Mouse (Mus musculus): ENCODE results near the gene Atxn1.

Atxn1 gene

DNA sequence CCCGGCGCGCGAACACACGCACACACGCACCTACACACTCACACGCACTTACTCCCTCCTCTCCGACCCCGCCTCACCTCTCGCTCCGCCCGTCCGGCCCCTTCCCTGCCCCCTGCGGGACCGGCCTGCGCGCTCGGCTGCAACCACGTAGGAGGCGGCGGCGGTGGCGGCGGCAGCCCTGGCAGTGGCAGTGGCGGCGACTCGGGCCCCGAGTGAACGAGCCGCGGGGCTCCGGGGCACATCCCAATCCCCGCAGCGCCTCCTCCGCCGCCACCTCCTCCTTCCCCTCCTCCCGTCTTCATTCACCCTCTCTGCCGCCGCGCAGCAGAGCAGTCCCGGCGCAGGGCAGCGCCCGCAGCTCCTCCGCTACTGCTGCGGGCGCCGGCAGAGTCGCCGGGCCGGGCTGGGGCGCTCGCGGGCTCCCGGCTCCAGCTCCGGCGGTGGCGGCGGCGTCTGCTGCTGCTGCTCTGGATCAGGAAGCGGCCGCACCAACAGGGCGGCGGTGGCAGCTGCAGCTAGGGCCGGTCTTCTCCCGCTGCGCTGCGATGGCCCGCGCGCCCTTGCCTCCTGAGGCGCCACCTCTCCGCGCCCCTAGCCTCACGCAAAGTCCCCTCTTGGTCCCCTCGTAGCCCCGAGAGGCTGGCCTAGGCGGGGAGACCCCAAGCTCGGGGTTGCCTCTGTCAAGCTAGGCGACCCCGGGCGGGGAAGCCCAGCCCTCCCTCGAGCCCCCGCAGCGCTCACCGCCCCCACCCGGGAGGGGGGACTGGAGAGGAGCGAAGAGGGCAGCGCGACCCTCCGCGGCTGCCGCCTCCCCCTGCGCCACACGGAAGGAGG is 1.1 kb downstream of the Atxn1 start:
- peak; percentile 87 for DNase-seq (ENCODE audit: low spot score)

DNA sequence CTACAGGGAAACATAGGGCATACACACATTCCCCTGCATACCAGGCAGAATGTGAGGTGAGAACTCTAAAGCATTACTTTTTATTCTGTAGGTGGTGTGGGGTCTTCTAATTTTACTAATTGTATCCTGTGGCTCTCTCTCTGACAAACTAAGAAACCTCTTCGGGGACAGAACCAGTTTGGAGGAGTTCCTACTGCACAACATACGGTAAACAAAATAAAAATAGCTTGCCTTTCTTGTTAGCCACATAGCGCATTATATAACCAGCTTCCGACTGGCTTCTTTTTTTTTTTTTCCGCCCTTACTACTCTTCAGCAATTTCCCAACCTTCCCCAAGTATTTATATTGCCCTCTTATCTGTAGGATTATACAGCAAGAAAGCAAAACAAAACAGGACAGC is 2.0 kb downstream of the Atxn1 start:
- DNase-seq (ENCODE audit: low spot score), result no peak

DNA sequence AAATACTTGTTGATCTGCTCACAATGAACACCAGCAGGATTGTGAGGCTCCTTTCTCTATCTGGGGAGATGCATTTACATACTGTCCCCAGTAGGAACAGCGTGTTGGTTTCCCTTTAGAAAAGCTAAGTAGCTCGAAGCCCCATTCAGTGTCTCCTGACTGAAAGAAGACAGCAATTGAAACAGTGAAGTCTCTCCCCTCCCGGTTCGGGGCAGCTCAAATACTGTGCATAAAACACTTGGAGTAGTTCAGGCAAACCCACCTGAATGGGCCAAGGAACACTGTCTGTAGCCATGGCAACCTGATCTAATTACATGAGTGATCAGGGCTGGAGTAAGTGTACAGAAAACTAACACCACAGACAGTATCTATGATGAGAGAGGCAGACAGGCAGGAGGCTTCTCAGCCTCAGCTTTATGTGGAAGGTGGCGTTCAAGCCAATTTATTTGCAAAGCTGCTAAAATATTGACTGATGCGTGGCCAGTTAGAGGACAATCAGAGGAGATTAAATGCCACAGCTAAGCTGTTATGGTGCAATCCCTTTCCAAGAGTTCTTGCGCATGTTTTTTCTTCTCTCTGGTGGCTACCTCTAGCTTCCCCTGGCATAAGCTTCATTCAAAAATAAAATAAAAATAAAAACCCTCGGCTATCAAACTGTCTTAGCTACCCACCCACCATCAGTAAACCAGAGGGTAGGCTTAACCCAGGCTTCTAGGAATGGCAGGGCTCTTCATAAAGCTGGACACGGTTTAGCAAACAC is 2.8 kb downstream of the Atxn1 start:
- DNase-seq (ENCODE audit: low spot score), result no peak

GRCm38 (mm10) chr13:45960311-45960965 is 4.4 kb downstream of the Atxn1 start:
- DNase-seq (ENCODE audit: low spot score), result no peak

DNA sequence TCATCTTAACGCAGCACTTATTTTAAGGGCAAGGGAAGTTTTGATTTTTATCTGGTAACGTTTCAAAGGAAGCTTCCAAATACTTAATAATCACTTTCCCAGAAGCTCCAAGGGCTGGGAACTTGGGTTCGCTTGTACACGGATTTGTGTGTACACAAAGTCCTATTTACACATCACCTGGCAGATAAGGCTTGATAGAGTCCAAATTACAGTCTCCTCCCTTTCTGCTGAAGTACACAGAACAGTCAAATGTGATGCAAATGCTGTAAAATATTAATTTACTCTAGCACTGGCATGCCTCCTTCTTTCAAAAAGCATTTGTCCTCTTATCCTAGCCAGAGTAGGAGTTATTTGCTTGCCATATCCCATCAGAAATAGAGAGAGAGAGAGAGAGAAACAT is 6.5 kb downstream of the Atxn1 start:
- DNase-seq (ENCODE audit: low spot score), result no peak

DNA sequence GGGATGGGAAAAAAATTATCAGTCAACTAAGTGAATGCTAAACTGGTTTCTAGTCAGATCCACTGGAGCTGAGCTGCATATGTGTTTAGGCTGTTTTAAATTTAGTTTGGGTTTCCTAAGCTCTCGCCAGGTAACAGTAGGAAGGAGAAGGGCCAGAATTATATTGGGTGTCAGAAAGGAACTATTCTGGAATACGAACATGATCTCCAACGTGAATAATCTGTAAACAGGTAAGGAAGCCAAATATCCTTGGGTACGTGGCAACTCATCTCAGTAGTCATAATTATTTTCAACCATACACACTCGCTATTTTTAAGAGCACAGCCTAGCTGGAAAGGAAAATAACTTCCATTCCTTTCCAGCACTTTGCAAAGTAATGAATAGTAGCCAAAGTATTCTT is 7.2 kb downstream of the Atxn1 start:
- DNase-seq (ENCODE audit: low spot score), result no peak

GRCm38 (mm10) chr13:45956287-45956686 is 8.5 kb downstream of the Atxn1 start:
- DNase-seq (ENCODE audit: low spot score), result no peak

GRCm38 (mm10) chr13:45955370-45956055 is 9.3 kb downstream of the Atxn1 start:
- DNase-seq (ENCODE audit: low spot score), result no peak

DNA sequence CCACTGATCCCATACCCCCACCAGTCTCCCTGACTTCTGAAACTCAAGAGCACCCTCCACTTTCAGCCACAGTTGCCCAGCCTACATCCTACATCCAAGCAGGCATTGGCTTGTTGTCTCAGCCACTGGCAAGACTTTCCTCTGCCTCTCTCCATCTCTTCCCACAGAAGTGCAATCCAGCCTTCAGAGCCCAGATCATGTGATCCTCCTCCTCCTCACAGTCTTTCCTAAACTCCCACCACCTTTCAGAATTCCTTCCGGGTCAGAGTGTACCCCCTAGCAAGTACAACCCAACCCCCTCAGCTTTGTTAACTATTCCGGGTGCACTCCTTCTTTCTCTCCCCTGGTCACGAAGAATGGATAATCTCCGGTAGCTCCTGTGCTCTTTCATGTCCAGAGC is 11.7 kb downstream of the Atxn1 start:
- DNase-seq (ENCODE audit: low spot score), result no peak

DNA sequence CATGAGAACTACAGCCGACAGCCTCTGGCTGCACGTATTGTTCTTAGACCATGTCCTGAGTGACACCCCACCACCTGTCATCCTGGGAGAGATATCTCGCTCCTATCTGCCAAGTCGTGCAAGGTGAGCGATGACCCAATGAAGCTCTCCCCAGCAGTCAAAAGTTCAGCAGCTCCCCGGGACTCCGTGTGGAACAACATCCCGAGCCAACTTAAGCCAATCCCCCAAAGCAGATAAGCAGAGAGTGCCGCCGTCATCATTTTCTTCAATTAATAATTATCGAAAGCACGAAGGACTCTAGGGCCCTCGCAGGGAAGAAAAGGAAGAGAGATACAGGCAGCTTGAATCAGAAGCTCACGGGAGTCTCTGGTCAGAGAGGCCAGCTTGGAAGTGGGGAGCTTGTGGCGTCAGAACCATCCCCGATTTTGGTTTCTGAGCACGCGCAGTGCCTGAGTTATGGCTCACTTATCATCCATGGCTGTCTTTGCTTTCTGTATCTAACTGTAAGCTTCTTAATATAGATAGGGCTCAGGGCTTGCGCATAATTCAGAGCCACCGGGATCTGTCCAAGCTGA is 13.7 kb downstream of the Atxn1 start:
- DNase-seq (ENCODE audit: low spot score), result no peak

GRCm38 (mm10) chr13:45950355-45950861 is 14.4 kb downstream of the Atxn1 start:
- DNase-seq (ENCODE audit: low spot score), result no peak

DNA sequence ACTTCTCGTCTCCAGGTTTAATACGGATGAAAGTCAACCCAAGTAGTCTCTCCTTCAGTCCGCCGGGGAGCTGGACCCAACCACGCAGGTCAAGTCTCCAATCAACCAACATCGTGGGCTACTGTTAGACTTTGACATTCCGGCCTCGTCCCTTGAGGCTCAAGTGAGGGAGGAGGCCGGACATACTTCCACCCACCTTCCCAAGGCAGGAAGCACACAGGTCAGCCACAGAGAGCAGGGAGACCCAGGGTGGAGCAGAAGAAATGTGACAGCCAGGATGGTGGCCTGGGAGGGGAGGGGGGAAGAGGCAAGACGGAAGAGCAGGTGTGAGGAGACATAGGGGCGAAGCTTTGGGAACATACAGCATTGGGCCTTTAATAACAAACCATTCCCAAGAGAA is 18.7 kb downstream of the Atxn1 start:
- no peak for DNase-seq (ENCODE audit: low spot score)

DNA sequence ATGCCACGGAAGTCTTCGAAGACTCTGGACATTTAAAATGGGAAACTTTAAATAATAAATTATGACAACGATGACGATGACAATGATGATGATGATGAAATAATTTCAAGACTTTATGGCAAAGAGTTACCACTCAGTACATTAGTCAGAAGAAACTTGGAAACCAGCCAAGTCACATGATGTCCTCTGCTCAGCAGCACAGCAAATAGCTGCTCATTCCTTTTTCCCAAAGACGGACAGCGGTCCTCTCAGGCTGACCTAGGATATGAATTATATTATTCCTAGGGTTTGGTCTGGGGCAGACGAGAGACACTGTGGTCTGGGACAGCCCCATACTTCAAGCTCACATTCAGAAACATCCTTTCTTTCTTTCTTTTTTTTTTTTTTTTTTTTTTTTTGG is 22.5 kb downstream of the Atxn1 start:
- no peak for DNase-seq (ENCODE audit: low spot score)

DNA sequence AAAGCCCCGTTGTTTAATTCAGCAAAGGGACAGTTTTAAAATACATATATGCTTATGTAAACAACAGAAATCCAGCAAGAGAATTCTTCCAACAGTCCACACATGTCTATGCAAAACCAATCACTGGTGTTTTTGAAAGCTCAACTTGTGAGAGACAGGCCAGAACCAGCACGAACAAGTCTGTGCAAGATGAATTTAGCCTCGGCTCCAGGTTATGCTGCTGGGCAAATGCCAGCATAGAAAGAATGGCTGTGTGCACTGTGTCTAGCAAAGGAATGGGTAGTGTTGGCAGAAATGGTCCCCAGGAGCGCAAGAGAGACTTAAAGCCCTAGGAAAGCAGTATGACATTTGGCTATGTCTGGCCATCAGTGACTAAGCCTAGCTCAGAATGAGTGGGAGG is 24.1 kb downstream of the Atxn1 start:
- DNase-seq (ENCODE audit: low spot score), result no peak

DNA sequence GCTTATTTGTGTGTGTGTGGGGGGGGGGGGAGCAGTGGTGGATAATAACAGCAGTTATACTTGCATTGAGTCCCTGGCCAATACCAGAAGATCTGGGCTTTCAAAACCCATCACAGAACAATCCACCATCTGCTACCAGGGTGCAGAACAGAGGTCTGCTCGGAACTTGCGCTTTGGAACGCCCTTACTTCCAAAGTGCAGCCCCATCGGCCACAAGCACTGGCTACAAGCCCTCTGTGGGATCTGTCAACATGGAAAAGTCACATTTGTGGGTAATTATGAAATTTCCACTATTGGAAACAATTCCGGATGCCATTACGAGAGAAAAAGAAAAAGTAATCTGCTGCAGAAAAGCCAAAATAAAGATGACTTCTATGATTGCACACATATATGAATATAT is 25.2 kb downstream of the Atxn1 start:
- no peak for DNase-seq (ENCODE audit: low spot score)

GRCm38 (mm10) chr13:45938083-45938482 is 26.7 kb downstream of the Atxn1 start:
- no peak for DNase-seq (ENCODE audit: low spot score)

- DNase-seq (ENCODE audit: low spot score), result no peak
Observed at GRCm38 (mm10) chr13:45936765-45937164, 28.0 kb downstream of the Atxn1 start.

- DNase-seq (ENCODE audit: low spot score), result no peak
Observed at GRCm38 (mm10) chr13:45935798-45936197, 29.0 kb downstream of the Atxn1 start.

DNA sequence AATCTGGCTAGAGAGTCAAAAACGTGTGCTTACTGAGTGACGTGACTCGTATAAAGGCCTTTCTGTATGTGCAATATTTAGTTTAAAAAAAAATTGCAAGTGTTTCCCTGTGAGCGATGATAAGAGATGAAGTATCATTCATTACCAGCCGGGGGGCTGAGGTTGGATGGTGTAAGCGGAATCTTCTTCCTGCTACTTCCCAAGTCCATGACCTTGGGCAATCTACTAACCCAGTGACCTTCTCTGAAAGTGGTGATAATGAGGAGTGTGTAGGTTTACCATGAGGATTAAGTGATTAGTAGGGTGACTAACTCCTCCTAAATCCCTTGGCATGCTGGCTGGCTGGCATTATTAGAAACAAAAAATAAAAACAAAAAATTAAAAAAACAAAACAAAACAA is 30.0 kb downstream of the Atxn1 start:
- no peak for DNase-seq (ENCODE audit: low spot score)

DNA sequence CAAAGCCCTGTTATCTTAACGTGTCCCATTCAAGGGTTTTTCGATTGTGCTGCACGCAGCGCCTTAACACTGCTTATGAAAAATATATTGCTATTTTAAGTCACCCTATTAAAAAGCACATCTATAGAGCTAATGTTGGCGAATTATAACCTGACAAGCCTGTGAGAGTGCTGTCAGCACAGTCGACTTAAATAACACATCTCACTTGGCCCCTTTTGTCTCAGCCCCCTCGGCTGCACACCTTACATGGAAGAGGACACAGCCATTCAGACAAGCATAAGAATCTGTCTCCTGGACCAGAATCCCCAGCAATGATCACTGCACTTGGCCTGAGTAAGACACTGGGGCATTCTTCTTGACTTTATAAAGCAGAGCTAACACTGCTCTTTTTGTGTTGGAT is 30.7 kb downstream of the Atxn1 start:
- no peak for DNase-seq (ENCODE audit: low spot score)

DNA sequence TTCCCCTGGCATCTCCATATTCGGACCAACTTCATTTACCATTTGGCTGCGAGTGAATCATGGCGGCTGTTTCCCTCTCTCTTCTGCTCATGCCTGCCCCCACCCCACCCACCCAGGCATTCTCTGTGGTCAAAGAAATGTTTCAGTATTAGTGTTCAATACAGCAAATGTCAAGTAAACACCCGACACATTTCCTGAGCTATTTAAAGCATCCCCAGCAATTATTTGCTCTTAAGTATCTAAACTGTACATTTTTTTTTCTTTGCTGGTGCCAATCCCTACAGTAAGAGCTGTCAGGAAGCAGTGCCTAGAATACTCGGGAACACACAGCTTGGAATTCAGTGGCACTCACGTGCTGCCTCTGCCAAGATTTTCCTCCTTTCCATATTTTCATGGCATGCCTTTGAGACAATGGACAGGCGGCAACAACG is 32.3 kb downstream of the Atxn1 start:
- no peak for DNase-seq (ENCODE audit: low spot score)

DNA sequence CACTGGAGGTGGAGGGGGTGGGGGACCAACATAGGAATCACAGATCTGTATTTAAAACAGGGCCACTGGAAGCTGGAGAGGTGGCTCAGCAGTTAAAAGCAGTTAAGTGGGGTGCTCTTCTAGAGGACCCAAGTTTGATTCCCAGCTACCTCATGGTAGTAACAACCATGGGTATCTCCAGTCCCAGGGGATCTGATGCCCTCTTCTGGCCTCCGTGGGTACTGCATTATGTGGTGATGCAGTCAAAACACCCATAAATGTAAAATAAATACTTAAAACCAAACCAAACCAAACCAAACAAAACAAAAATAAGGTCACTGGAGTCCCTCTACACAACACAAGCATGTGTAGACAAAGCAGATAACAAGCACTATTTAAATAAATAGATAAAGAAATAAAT is 32.9 kb downstream of the Atxn1 start:
- no peak for DNase-seq (ENCODE audit: low spot score)
